In genomic region chr13:49129845-49130244, GRCm38 (mm10) we compare ENCODE assay signal across 8 mouse cellular contexts. TPM values are rescaled to one million over a fixed set of nuclear protein-coding genes. Genes with fewer than 3 reads are reported as not detected.
DNase-seq lines count a peak whose midpoint lies in the region; ATAC-seq and TF ChIP-seq lines count a peak whose summit lies in the region.

No protein-coding gene starts in this region.

- H3K4me3 ChIP-seq in hindbrain, embryonic 16.5 days (ENCODE audit: low read length), result no peak overlapping the region
- H3K4me3 ChIP-seq in olfactory bulb, adult 2 months (ENCODE audit: insufficient read depth, low read depth, low read length), result no peak overlapping the region

- H3K27me3 ChIP-seq in hindbrain, embryonic 16.5 days (replicated peaks; ENCODE audit: control insufficient read depth, insufficient read depth, low read length), result no peaks in the 10 kb centered on the region

- H3K36me3 ChIP-seq in hindbrain, embryonic 16.5 days (ENCODE audit: control insufficient read depth, insufficient read depth, low read length), result no peaks in the 10 kb centered on the region

- no peak overlapping the region for H3K27ac ChIP-seq in hindbrain, embryonic 16.5 days (ENCODE audit: low read depth, low read length)
- H3K27ac ChIP-seq in olfactory bulb, adult 2 months (ENCODE audit: insufficient read depth, low read depth, low read length), result peak overlapping the region; percentile 99

- peak; percentile 40 for ATAC-seq in hindbrain, embryonic 16.5 days

- intact Hi-C loops in gastrocnemius, postnatal 14 days (cut with DNase I; ENCODE audit: low total_unique reads), result no loop called here

- peak; percentile 23 for DNase-seq in adrenal gland, adult 2 months
- DNase-seq in adrenal gland, adult 8-10 months, result no peak
- DNase-seq in adrenal gland, postnatal 25 days, result peak; percentile 20
- peak; percentile 72 for DNase-seq in gastrocnemius, postnatal 14 days
- DNase-seq in thymus, postnatal 14 days, result no peak
- DNase-seq in lung, postnatal 36 days, result no peak

- no peak for TF ChIP-seq POLR2A in olfactory bulb, adult 2 months (IDR thresholded peaks at IDR 0.05; ENCODE audit: insufficient read depth, low read depth, low read length)

- 2% methylated on average over 4 of the region's 4 CpGs for WGBS in hindbrain, embryonic 16.5 days
- WGBS in olfactory bulb, adult 2 months, result 6% methylated on average over 4 of the region's 4 CpGs

- TF ChIP-seq CTCF in olfactory bulb, adult 2 months (IDR thresholded peaks at IDR 0.05; ENCODE audit: insufficient read depth, low read depth, low read length), result no peak

- no peak overlapping the region for H3K9ac ChIP-seq in hindbrain, embryonic 16.5 days (ENCODE audit: low read depth, low read length)

- peaks cover 61% of the 10 kb centered on the region for H3K4me1 ChIP-seq in hindbrain, embryonic 16.5 days (ENCODE audit: control insufficient read depth, insufficient read depth, low read depth, low read length)
- H3K4me1 ChIP-seq in olfactory bulb, adult 2 months (ENCODE audit: control insufficient read depth, insufficient read depth, low read length), result peaks cover 72% of the 10 kb centered on the region

- peak overlapping the region; percentile 10; the same call in 1 of the 2 replicates for H3K4me2 ChIP-seq in hindbrain, embryonic 16.5 days (ENCODE audit: low read length)

- no peaks in the 10 kb centered on the region for H3K9me3 ChIP-seq in hindbrain, embryonic 16.5 days (ENCODE audit: control insufficient read depth, low read length)

RNA-seq across cellular contexts. Expression of gene Wnk2, which starts 18.0 kb away (rescaled TPM):
- total RNA-seq in adrenal gland, adult 2 months (2021), result 1 to 10 TPM; 2.5 to 3.2 TPM
- polyA plus RNA-seq in adrenal gland, adult 2 months (2012; rRNA removed), result 4.2 and 4.5 TPM in 2 replicates
- total RNA-seq in adrenal gland, adult 8-10 months (2022), result 1 to 10 TPM; 2.8 to 5.9 (median 5.0) TPM
- 2.4 and 4.2 TPM in 2 replicates for total RNA-seq in adrenal gland, postnatal 25 days (2021)
- total RNA-seq in gastrocnemius, postnatal 14 days (2021), result 10 to 100 TPM; 41.7 to 45.1 TPM
- polyA plus RNA-seq in hindbrain, embryonic 16.5 days (2015; fragmentation: Nextera tagmentation; extraction: Ambion mirVana), result 15.6 and 17.9 TPM in 2 replicates
- polyA plus RNA-seq in olfactory bulb, adult 2 months (2012; ENCODE audit: insufficient read depth, insufficient read length, low replicate concordance, missing spikeins), result not detected in 2 replicates

RNA-seq across cellular contexts. Expression of gene Ninj1, which starts 57.4 kb away (rescaled TPM):
- total RNA-seq in adrenal gland, adult 2 months (2021), result 10 to 100 TPM; 64.9 to 66.3 TPM
- 184 and 303 TPM in 2 replicates for polyA plus RNA-seq in adrenal gland, adult 2 months (2012; rRNA removed)
- total RNA-seq in adrenal gland, adult 8-10 months (2022), result 10 to 100 TPM; 55.5 to 58.6 (median 58.0) TPM
- total RNA-seq in adrenal gland, postnatal 25 days (2021), result 47.6 and 55.2 TPM in 2 replicates
- total RNA-seq in gastrocnemius, postnatal 14 days (2021), result 10 to 100 TPM; 12.4 to 16.8 TPM
- 35.5 and 40.2 TPM in 2 replicates for polyA plus RNA-seq in hindbrain, embryonic 16.5 days (2015; fragmentation: Nextera tagmentation; extraction: Ambion mirVana)
- polyA plus RNA-seq in olfactory bulb, adult 2 months (2012; ENCODE audit: insufficient read depth, insufficient read length, low replicate concordance, missing spikeins), result not detected in 2 replicates

Comparison
In these comparisons a context has a peak if more than half of its experiments do, and no peak if none do; other contexts are left out.
1. DNase-seq: peak in adrenal gland, adult 2 months (single experiment), adrenal gland, postnatal 25 days (single experiment) and gastrocnemius, postnatal 14 days (single experiment); none in adrenal gland, adult 8-10 months (single experiment), thymus, postnatal 14 days (single experiment) and lung, postnatal 36 days (single experiment).